Mouse (Mus musculus): ENCODE results near the gene Cyp2e1.
"Not testable (repeated sequence)": the region's sequence is repeated elsewhere in the genome, so short reads cannot be mapped to it uniquely, and the experiment has no call there.

Gene Cyp2e1

GRCm38 (mm10) chr7:140763447-140764020 is at the start of gene Cyp2e1:
TSS of gene Cyp2e1 (plus strand) at chr7:140763739.
- no peak for DNase-seq (ENCODE audit: low spot score in 2 of 2)

- no peak for DNase-seq (ENCODE audit: low spot score in 2 of 2)
These were observed 46.1 kb upstream of the Cyp2e1 start for GRCm38 (mm10) chr7:140717155-140718055.

- no peak for DNase-seq (ENCODE audit: low spot score in 2 of 2)
These were observed 42.4 kb upstream of the Cyp2e1 start for GRCm38 (mm10) chr7:140721095-140721494.

GRCm38 (mm10) chr7:140725558-140725957 is 38.0 kb upstream of the Cyp2e1 start:
- DNase-seq (ENCODE audit: low spot score in 2 of 2), result no peak

- peak in 1 of 2 experiments; percentile 27 for DNase-seq (ENCODE audit: low spot score in 2 of 2)
These were observed 30.4 kb upstream of the Cyp2e1 start for GRCm38 (mm10) chr7:140733162-140733561.

- no peak for DNase-seq (ENCODE audit: low spot score in 2 of 2)
These were observed 16.1 kb upstream of the Cyp2e1 start for GRCm38 (mm10) chr7:140747402-140747801.

- no peak for DNase-seq (ENCODE audit: low spot score in 2 of 2)
These were observed 15.3 kb upstream of the Cyp2e1 start for GRCm38 (mm10) chr7:140748116-140748826.

- no peak for DNase-seq (ENCODE audit: low spot score in 2 of 2)
These were observed 14.7 kb upstream of the Cyp2e1 start for GRCm38 (mm10) chr7:140748827-140749160.

GRCm38 (mm10) chr7:140754556-140754955 is 9.0 kb upstream of the Cyp2e1 start:
- DNase-seq (ENCODE audit: low spot score in 2 of 2), result no peak

GRCm38 (mm10) chr7:140756151-140756854 is 7.2 kb upstream of the Cyp2e1 start:
- DNase-seq (ENCODE audit: low spot score in 2 of 2), result no peak

- no peak for DNase-seq (ENCODE audit: low spot score in 2 of 2)
These were observed 2.9 kb upstream of the Cyp2e1 start for GRCm38 (mm10) chr7:140760647-140761046.

- DNase-seq (ENCODE audit: low spot score in 2 of 2), result not testable (repeated sequence)
These were observed 1.9 kb downstream of the Cyp2e1 start for GRCm38 (mm10) chr7:140765391-140765790.

- no peak for DNase-seq (ENCODE audit: low spot score in 2 of 2)
These were observed 2.6 kb downstream of the Cyp2e1 start for GRCm38 (mm10) chr7:140765888-140766739.

GRCm38 (mm10) chr7:140780548-140780947 is 17.0 kb downstream of the Cyp2e1 start:
- DNase-seq (ENCODE audit: low spot score in 2 of 2), result no peak

DNA sequence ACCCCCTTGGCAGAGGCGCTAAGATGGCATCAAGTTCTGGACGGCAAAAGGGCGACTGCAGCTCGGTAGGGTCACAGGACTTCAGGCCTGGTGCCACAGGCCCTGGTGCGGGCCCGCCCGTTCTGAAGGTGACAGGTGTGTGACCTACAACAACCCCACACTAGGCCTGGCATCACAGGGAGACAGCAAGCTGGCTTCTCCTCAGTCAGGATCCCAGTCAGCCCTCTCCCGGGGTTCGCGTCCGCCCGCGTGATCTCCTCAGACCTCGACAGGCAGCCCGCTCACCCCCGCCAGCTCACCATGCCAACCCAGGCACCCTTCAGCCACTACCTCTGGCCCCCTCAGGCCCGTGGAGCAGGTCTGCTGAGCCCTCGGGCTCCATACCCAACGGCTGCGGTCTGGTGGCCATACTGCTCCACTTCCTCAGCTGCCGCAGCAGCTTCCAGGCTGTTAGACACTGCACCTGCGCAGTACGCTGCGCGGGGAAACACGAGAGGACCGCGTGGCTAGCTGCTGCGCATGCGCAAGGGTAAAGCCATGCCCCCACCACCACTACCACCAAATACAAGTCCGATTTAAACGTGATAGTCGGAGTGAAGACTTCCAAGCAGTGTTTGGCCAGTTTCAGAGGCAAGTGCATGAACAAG is 24.0 kb downstream of the Cyp2e1 start, which contains the start of gene Syce1:
Gene Syce1, minus strand, starts transcription at position 447 of the 647 bp plus-strand sequence.
- DNase-seq (ENCODE audit: low spot score in 2 of 2), result no peak

- no peak for DNase-seq (ENCODE audit: low spot score in 2 of 2)
These were observed 24.5 kb downstream of the Cyp2e1 start for GRCm38 (mm10) chr7:140788053-140788435.

- DNase-seq (ENCODE audit: low spot score in 2 of 2), result no peak
These were observed 30.0 kb downstream of the Cyp2e1 start for GRCm38 (mm10) chr7:140793541-140793940.

GRCm38 (mm10) chr7:140797619-140798018 is 34.1 kb downstream of the Cyp2e1 start:
- DNase-seq (ENCODE audit: low spot score in 2 of 2), result no peak

DNA sequence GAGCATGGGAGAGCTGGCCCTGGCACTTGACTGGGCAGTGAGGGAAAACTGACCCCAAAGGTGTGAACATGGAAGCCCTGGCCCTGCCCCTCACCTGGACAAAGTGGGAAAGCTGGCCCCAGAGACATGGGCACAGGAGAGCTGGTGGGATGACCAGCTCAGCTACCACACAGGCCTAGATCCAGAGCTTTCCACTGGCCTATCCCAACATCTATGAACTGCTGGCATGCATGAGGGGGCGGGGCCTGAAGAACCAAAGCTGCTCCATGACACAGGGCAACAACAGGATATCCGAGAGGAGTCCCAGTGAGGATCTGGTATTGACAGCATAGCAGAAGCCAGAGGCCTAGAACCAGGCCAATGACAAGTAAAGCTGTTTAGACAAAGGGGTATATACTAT is 34.7 kb downstream of the Cyp2e1 start:
- no peak for DNase-seq (ENCODE audit: low spot score in 2 of 2)

- DNase-seq (ENCODE audit: low spot score in 2 of 2), result no peak
These were observed 39.1 kb downstream of the Cyp2e1 start for GRCm38 (mm10) chr7:140802629-140803028.
